Mouse (Mus musculus): Measurements from ENCODE around the gene Tcte2. TPM values are rescaled to one million over a fixed set of nuclear protein-coding genes. Genes with fewer than 3 reads are reported as not detected.
"Not testable (repeated sequence)": the region's sequence is repeated elsewhere in the genome, so short reads cannot be mapped to it uniquely, and the experiment has no call there.

The Tcte2 gene
- polyA plus RNA-seq, 1 experiment from 2014 or later: 2.8 TPM

DNA sequence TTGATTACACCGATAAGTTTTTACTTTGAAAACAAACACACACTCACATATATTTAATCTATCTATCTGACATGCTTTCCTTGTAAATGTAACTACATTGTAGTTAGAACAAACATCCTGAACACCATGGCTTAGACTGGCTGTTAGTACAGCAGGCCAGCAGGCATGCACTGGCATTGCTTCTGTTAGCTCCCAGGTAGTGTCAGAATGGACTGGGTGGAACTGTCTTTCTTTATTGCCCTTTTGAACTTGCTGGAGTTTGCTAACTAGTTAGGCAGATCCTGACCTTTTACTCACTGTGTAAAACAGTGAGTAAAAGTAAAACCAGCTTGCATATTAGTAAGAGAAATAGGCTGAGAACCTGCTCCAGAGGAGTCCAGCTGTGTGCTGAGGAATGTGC lies 6.9 kb upstream of the Tcte2 start:
- 88% methylated on average over 1 of the region's 1 CpGs for WGBS
- H3K9ac ChIP-seq (replicated peaks; ENCODE audit: low read length): no peak overlapping the region
- H3K4me2 ChIP-seq (replicated peaks; ENCODE audit: low read depth, low read length): no peak overlapping the region
- no peak overlapping the region for H3K4me3 ChIP-seq (ENCODE audit: low read length)
- H3K4me1 ChIP-seq (ENCODE audit: insufficient read depth, low read length): no peaks in the 10 kb centered on the region
- H3K27ac ChIP-seq (ENCODE audit: low read length): no peak overlapping the region
- ATAC-seq (ENCODE audit: low FRiP score, low TSS enrichment): no peak
- no peaks in the 10 kb centered on the region for H3K36me3 ChIP-seq (ENCODE audit: insufficient read depth, low read length)
- peaks cover 4% of the 10 kb centered on the region; the same call in 1 of the 2 replicates for H3K9me3 ChIP-seq (ENCODE audit: low read length)
- no peaks in the 10 kb centered on the region for H3K27me3 ChIP-seq (ENCODE audit: insufficient read depth, low read length)

- not testable (repeated sequence) for H3K4me2 ChIP-seq (replicated peaks; ENCODE audit: low read depth, low read length)
Observed at GRCm38 (mm10) chr17:13764911-13765310, 3.3 kb upstream of the Tcte2 start.

GRCm38 (mm10) chr17:13763819-13764218 lies 2.2 kb upstream of the Tcte2 start:
- Histone ChIP-seq H3K9me3 (ENCODE audit: low read length) (no peaks in the 10 kb centered on the region), H3K27me3 (ENCODE audit: insufficient read depth, low read length) (no peaks in the 10 kb centered on the region), H3K27ac (ENCODE audit: low read length) (no peak overlapping the region), H3K9ac (replicated peaks; ENCODE audit: low read length) (no peak overlapping the region), H3K4me3 (ENCODE audit: low read length) (no peak overlapping the region), H3K4me1 (ENCODE audit: insufficient read depth, low read length) (peaks cover 14% of the 10 kb centered on the region), H3K36me3 (ENCODE audit: insufficient read depth, low read length) (no peaks in the 10 kb centered on the region), H3K4me2 (replicated peaks; ENCODE audit: low read depth, low read length) (no peak overlapping the region)
- ATAC-seq (ENCODE audit: low FRiP score, low TSS enrichment): no peak
- WGBS: 90% methylated on average over 1 of the region's 1 CpGs

More at GRCm38 (mm10) chr17:13764911-13765310, 3.3 kb upstream of the Tcte2 start:
- H3K27ac ChIP-seq (ENCODE audit: low read length); H3K4me3 ChIP-seq (ENCODE audit: low read length); H3K27me3 ChIP-seq (ENCODE audit: insufficient read depth, low read length); H3K36me3 ChIP-seq (ENCODE audit: insufficient read depth, low read length); ATAC-seq (ENCODE audit: low FRiP score, low TSS enrichment); H3K4me1 ChIP-seq (ENCODE audit: insufficient read depth, low read length); H3K9me3 ChIP-seq (ENCODE audit: low read length); H3K9ac ChIP-seq (replicated peaks; ENCODE audit: low read length): not testable (repeated sequence)
- WGBS: 79% methylated on average over 2 of the region's 2 CpGs

- H3K4me1 ChIP-seq (ENCODE audit: insufficient read depth, low read length): peaks cover 17% of the 10 kb centered on the region
- peak overlapping the region; percentile 99 for H3K4me2 ChIP-seq (replicated peaks; ENCODE audit: low read depth, low read length)
- H3K4me3 ChIP-seq (ENCODE audit: low read length): peak overlapping the region; percentile 88
- peak; percentile 62 for ATAC-seq (ENCODE audit: low FRiP score, low TSS enrichment)
- no peaks in the 10 kb centered on the region for H3K9me3 ChIP-seq (ENCODE audit: low read length)
- H3K36me3 ChIP-seq (ENCODE audit: insufficient read depth, low read length): no peaks in the 10 kb centered on the region
- H3K27ac ChIP-seq (ENCODE audit: low read length): peak overlapping the region; percentile 94
- H3K27me3 ChIP-seq (ENCODE audit: insufficient read depth, low read length): no peaks in the 10 kb centered on the region
- WGBS: 0% methylated on average over 29 of the region's 72 CpGs
- peak overlapping the region; percentile 91 for H3K9ac ChIP-seq (replicated peaks; ENCODE audit: low read length)
Observed at GRCm38 (mm10) chr17:13760675-13761178, 898 bp downstream of the Tcte2 start.

DNA sequence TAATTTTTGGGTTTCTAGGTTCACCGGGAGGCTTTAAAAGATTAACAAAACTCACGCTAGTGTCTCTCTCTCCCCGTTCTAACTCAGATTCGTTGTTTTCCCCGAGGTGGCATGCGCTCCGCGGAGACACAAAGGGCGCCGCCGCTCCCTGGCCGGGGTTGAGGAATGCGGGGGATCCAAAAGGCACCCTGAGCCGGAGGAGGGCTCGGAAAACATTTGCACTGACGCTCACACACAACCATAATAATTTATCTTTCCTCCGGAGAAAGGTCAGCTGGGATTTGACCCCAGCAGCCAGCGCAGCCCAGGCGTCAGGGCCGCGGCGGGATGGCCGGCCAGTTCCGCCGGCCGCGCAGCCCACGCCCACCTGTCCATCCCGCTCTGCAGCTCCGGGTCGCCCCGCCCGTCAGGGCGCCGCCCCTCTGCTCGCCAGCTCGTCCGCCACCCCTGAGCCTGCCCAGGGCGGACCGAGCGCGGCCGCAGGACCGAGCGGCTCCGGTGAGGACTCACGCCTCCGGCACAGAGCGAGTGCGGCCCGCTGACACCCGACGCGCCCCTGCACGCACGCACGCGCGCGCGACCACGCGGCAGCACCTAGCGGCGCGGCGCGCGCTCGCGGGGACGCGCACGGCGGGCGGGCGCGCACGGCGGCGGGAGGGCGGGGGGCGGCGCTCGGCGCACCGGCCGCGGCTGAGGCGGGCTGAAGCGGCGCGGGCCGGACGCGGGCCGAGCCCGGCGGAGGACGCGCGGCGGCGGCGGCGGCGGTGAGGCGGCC lies 1.6 kb downstream of the Tcte2 start, which contains the start of gene Afdn:
TSS of gene Afdn (plus strand) at position 687 of the 775 bp plus-strand sequence.
- no peaks in the 10 kb centered on the region for H3K36me3 ChIP-seq (ENCODE audit: insufficient read depth, low read length)
- peak within 1 kb of the TSS; percentile 91 for H3K9ac ChIP-seq (replicated peaks; ENCODE audit: low read length)
- ATAC-seq (ENCODE audit: low FRiP score, low TSS enrichment): peak; percentile 97
- peaks cover 17% of the 10 kb centered on the region for H3K4me1 ChIP-seq (ENCODE audit: insufficient read depth, low read length)
- H3K4me3 ChIP-seq (ENCODE audit: low read length): peak within 1 kb of the TSS; percentile 88
- no peaks in the 10 kb centered on the region for H3K27me3 ChIP-seq (ENCODE audit: insufficient read depth, low read length)
- no peaks in the 10 kb centered on the region for H3K9me3 ChIP-seq (ENCODE audit: low read length)
- peak within 1 kb of the TSS; percentile 99 for H3K4me2 ChIP-seq (replicated peaks; ENCODE audit: low read depth, low read length)
- WGBS: under 1% methylated on average over 74 of the region's 108 CpGs
- peak within 1 kb of the TSS; percentile 94 for H3K27ac ChIP-seq (ENCODE audit: low read length)

DNA sequence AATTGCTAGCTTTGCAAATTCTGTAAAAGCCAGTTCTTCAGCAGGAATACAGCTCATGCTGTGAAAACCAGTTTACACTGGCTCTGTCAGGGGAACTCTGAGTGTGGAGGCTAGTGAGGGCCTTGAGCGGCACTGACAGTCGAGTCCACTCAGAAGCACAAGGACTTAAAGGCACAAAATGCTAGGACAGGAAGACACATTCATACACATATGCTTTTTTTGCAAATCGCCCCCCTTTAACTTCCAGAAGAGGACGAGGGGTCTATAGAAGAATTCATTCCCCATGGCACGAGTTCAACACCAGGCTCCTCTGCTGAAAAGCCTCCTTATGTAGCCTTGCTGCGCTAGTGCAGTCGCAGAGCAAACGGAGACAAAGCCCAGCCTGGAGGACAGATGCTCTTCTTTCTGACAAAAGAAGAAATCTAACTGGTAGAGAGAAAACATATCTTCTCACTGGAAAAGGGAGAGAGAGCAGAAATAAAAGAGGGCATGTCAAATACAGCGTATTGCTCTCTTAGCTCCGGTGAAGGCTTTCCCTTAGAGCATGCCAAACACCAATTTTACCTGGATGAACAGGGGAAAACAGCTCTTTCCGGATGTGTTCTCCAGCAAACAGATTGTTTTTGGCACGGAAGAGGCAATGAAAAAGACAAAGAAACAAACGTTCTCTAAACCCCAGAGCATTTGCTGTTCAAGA lies 2.3 kb downstream of the Tcte2 start:
- Histone ChIP-seq H3K9ac (replicated peaks; ENCODE audit: low read length) (peak overlapping the region; percentile 91), H3K4me1 (ENCODE audit: insufficient read depth, low read length) (peaks cover 17% of the 10 kb centered on the region), H3K27ac (ENCODE audit: low read length) (peak overlapping the region; percentile 94), H3K9me3 (ENCODE audit: low read length) (no peaks in the 10 kb centered on the region), H3K4me3 (ENCODE audit: low read length) (peak overlapping the region; percentile 88), H3K36me3 (ENCODE audit: insufficient read depth, low read length) (no peaks in the 10 kb centered on the region), H3K4me2 (replicated peaks; ENCODE audit: low read depth, low read length) (peak overlapping the region; percentile 99), H3K27me3 (ENCODE audit: insufficient read depth, low read length) (no peaks in the 10 kb centered on the region)
- no peak for ATAC-seq (ENCODE audit: low FRiP score, low TSS enrichment)
- 14% methylated on average over 13 of the region's 13 CpGs for WGBS

DNA sequence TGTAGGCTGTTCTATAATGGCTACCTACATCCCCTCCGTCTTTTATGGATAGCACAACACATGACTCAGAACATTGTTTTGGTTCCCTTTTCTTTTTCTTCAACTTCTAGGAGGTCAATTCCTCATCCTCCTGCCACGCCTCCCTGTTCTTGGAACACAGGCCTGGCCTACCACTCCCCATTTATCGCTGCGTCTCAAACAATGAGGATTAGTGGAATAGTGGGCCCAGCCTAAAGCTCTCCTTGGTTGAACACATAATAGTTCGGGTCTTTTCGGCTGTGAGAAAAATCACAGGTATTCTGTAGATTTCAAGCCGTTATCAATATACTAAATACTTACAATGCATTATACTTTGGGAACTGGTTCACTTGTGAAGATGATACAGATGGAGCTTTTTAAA lies 3.0 kb downstream of the Tcte2 start:
- peak overlapping the region; percentile 99 for H3K4me2 ChIP-seq (replicated peaks; ENCODE audit: low read depth, low read length)
- H3K9ac ChIP-seq (replicated peaks; ENCODE audit: low read length): peak overlapping the region; percentile 91; the same call in 1 of the 2 replicates
- no peaks in the 10 kb centered on the region for H3K9me3 ChIP-seq (ENCODE audit: low read length)
- peaks cover 17% of the 10 kb centered on the region for H3K4me1 ChIP-seq (ENCODE audit: insufficient read depth, low read length)
- WGBS: 84% methylated on average over 7 of the region's 7 CpGs
- peak overlapping the region; percentile 94 for H3K27ac ChIP-seq (ENCODE audit: low read length)
- peak overlapping the region; percentile 88; the same call in 1 of the 2 replicates for H3K4me3 ChIP-seq (ENCODE audit: low read length)
- no peak for ATAC-seq (ENCODE audit: low FRiP score, low TSS enrichment)
- no peaks in the 10 kb centered on the region for H3K36me3 ChIP-seq (ENCODE audit: insufficient read depth, low read length)
- no peaks in the 10 kb centered on the region for H3K27me3 ChIP-seq (ENCODE audit: insufficient read depth, low read length)

DNA sequence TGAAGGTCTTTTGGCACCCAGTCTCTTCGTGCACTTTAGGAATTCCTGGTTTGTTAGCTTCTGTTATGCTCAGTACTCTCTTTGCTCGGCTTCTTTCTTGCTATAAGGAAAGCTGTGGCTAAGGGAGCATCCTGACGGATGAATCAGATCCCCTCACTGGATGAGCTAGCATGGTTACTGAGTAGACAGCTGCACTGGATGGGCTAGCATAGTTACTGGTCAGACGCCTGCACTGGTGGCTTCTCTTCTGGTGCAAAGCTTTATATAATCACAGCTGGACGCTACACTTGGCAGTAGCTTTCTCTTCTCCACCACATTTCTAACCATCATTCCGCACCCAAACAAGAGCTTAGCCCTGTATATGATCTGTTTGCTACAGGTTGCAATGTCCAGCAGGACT lies 6.7 kb downstream of the Tcte2 start:
- Histone ChIP-seq H3K36me3 (ENCODE audit: insufficient read depth, low read length) (no peaks in the 10 kb centered on the region), H3K27ac (ENCODE audit: low read length) (no peak overlapping the region), H3K4me2 (replicated peaks; ENCODE audit: low read depth, low read length) (no peak overlapping the region), H3K9me3 (ENCODE audit: low read length) (no peaks in the 10 kb centered on the region), H3K9ac (replicated peaks; ENCODE audit: low read length) (no peak overlapping the region), H3K4me3 (ENCODE audit: low read length) (no peak overlapping the region), H3K27me3 (ENCODE audit: insufficient read depth, low read length) (no peaks in the 10 kb centered on the region), H3K4me1 (ENCODE audit: insufficient read depth, low read length) (peaks cover 10% of the 10 kb centered on the region)
- WGBS: 79% methylated on average over 6 of the region's 6 CpGs
- ATAC-seq (ENCODE audit: low FRiP score, low TSS enrichment): no peak

- no peak overlapping the region for H3K27ac ChIP-seq (ENCODE audit: low read length)
- no peak overlapping the region for H3K4me2 ChIP-seq (replicated peaks; ENCODE audit: low read depth, low read length)
- ATAC-seq (ENCODE audit: low FRiP score, low TSS enrichment): no peak
- no peaks in the 10 kb centered on the region for H3K9me3 ChIP-seq (ENCODE audit: low read length)
- H3K4me1 ChIP-seq (ENCODE audit: insufficient read depth, low read length): peaks cover 4% of the 10 kb centered on the region
- H3K4me3 ChIP-seq (ENCODE audit: low read length): no peak overlapping the region
- H3K36me3 ChIP-seq (ENCODE audit: insufficient read depth, low read length): no peaks in the 10 kb centered on the region
- no peak overlapping the region for H3K9ac ChIP-seq (replicated peaks; ENCODE audit: low read length)
- WGBS: 73% methylated on average over 4 of the region's 4 CpGs
- H3K27me3 ChIP-seq (ENCODE audit: insufficient read depth, low read length): no peaks in the 10 kb centered on the region
Observed at GRCm38 (mm10) chr17:13753918-13754317, 7.7 kb downstream of the Tcte2 start.
